Mouse (Mus musculus): ENCODE measurements around the gene Fbxo7. TPM values are rescaled to one million over a fixed set of nuclear protein-coding genes. Genes with fewer than 3 reads are reported as not detected.

Fbxo7 gene
- polyA plus RNA-seq, 1 experiment, result 16.8 TPM

GRCm38 (mm10) chr10:86056297-86056903, 34.6 kb downstream of the Fbxo7 start:
- Histone ChIP-seq H3K27me3 (ENCODE audit: control insufficient read depth, insufficient read depth, low read length) (no peaks in the 10 kb centered on the region), H3K27ac (ENCODE audit: insufficient read depth, low read depth, low read length) (no peak overlapping the region), H3K4me3 (ENCODE audit: low read depth, low read length) (no peak overlapping the region), H3K36me3 (ENCODE audit: control insufficient read depth, insufficient read depth, low read length) (peaks cover 2% of the 10 kb centered on the region), H3K4me1 (ENCODE audit: control insufficient read depth, insufficient read depth, insufficient read length, low read length) (peaks cover 2% of the 10 kb centered on the region; the same call in 1 of the 2 replicates)
- 86% methylated on average over 8 of the region's 8 CpGs for WGBS
- TF ChIP-seq POLR2A (IDR thresholded peaks at IDR 0.05; ENCODE audit: low read depth, low read length) (no peak), CTCF (IDR thresholded peaks at IDR 0.05; ENCODE audit: extremely low read depth, insufficient read length, insufficient replicate concordance, low read depth, low read length) (no peak)

- H3K36me3 ChIP-seq (ENCODE audit: control insufficient read depth, insufficient read depth, low read length), result no peaks in the 10 kb centered on the region
- H3K27ac ChIP-seq (ENCODE audit: insufficient read depth, low read depth, low read length), result no peak overlapping the region
- no peak overlapping the region for H3K4me3 ChIP-seq (ENCODE audit: low read depth, low read length)
- WGBS, result 90% methylated on average over 11 of the region's 11 CpGs
- no peaks in the 10 kb centered on the region for H3K27me3 ChIP-seq (ENCODE audit: control insufficient read depth, insufficient read depth, low read length)
- TF ChIP-seq POLR2A (IDR thresholded peaks at IDR 0.05; ENCODE audit: low read depth, low read length), result no peak
- peaks cover 2% of the 10 kb centered on the region; the same call in 1 of the 2 replicates for H3K4me1 ChIP-seq (ENCODE audit: control insufficient read depth, insufficient read depth, insufficient read length, low read length)
Measured at GRCm38 (mm10) chr10:86057286-86057685, 35.5 kb downstream of the Fbxo7 start.

DNA sequence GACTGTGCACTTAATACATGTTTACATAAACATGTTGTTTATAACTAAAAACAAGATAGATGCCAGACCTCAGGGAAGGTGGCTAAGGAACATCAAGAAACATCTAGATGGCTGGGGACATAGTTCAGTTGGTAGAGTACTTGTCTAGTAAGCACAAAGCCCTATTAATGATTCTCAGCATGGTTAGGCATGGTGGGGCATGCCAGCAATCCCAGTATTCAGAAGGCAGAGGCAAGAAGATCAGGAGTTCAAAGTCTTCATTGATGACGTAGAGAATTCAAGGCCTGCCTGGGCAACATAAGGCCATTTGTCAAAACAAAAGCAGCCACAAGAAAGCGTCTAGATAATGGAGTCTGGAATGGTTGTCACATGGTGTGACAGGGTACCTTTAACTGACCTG, 35.9 kb downstream of the Fbxo7 start:
- Histone ChIP-seq H3K4me1 (ENCODE audit: control insufficient read depth, insufficient read depth, insufficient read length, low read length) (peaks cover 2% of the 10 kb centered on the region; the same call in 1 of the 2 replicates), H3K27ac (ENCODE audit: insufficient read depth, low read depth, low read length) (no peak overlapping the region), H3K36me3 (ENCODE audit: control insufficient read depth, insufficient read depth, low read length) (no peaks in the 10 kb centered on the region), H3K4me3 (ENCODE audit: low read depth, low read length) (no peak overlapping the region), H3K27me3 (ENCODE audit: control insufficient read depth, insufficient read depth, low read length) (no peaks in the 10 kb centered on the region)
- TF ChIP-seq CTCF (IDR thresholded peaks at IDR 0.05; ENCODE audit: extremely low read depth, insufficient read length, insufficient replicate concordance, low read depth, low read length), result no peak
- no peak for TF ChIP-seq POLR2A (IDR thresholded peaks at IDR 0.05; ENCODE audit: low read depth, low read length)
- WGBS, result 45% methylated on average over 2 of the region's 2 CpGs

DNA sequence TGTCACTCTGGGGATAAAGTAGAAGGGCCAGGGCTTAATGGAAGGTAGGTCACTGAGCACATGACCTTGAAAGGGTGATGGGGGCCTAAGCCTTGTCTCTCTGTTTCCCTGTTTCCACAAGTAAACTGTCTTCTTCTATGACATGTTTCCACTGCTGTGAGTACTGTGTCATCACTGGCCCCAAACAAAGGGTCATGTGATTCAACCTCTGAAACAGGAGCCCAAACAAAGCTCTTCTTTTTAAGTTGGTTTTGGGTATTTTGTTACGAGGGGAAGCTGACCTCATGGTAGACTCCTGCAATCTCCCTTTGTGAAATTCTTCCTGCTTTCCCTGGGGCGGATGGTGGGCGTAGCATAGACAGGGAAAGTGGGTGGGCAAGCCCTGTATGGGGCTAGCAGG, 38.5 kb downstream of the Fbxo7 start:
- TF ChIP-seq POLR2A (IDR thresholded peaks at IDR 0.05; ENCODE audit: low read depth, low read length) (no peak), CTCF (IDR thresholded peaks at IDR 0.05; ENCODE audit: extremely low read depth, insufficient read length, insufficient replicate concordance, low read depth, low read length) (no peak)
- Histone ChIP-seq H3K27ac (ENCODE audit: insufficient read depth, low read depth, low read length) (no peak overlapping the region), H3K4me1 (ENCODE audit: control insufficient read depth, insufficient read depth, insufficient read length, low read length) (peaks cover 2% of the 10 kb centered on the region; the same call in 1 of the 2 replicates), H3K27me3 (ENCODE audit: control insufficient read depth, insufficient read depth, low read length) (no peaks in the 10 kb centered on the region), H3K4me3 (ENCODE audit: low read depth, low read length) (no peak overlapping the region), H3K36me3 (ENCODE audit: control insufficient read depth, insufficient read depth, low read length) (no peaks in the 10 kb centered on the region)
- WGBS, result 82% methylated on average over 3 of the region's 3 CpGs

- no peaks in the 10 kb centered on the region for H3K36me3 ChIP-seq (ENCODE audit: control insufficient read depth, insufficient read depth, low read length)
- no peak overlapping the region for H3K4me3 ChIP-seq (ENCODE audit: low read depth, low read length)
- 47% methylated on average over 5 of the region's 5 CpGs for WGBS
- no peaks in the 10 kb centered on the region for H3K27me3 ChIP-seq (ENCODE audit: control insufficient read depth, insufficient read depth, low read length)
- H3K4me1 ChIP-seq (ENCODE audit: control insufficient read depth, insufficient read depth, insufficient read length, low read length), result peaks cover under 1% of the 10 kb centered on the region; the same call in 1 of the 2 replicates
- H3K27ac ChIP-seq (ENCODE audit: insufficient read depth, low read depth, low read length), result no peak overlapping the region
- TF ChIP-seq POLR2A (IDR thresholded peaks at IDR 0.05; ENCODE audit: low read depth, low read length), result no peak
- no peak for TF ChIP-seq CTCF (IDR thresholded peaks at IDR 0.05; ENCODE audit: extremely low read depth, insufficient read length, insufficient replicate concordance, low read depth, low read length)
Measured at GRCm38 (mm10) chr10:86062261-86063017, 40.7 kb downstream of the Fbxo7 start.

DNA sequence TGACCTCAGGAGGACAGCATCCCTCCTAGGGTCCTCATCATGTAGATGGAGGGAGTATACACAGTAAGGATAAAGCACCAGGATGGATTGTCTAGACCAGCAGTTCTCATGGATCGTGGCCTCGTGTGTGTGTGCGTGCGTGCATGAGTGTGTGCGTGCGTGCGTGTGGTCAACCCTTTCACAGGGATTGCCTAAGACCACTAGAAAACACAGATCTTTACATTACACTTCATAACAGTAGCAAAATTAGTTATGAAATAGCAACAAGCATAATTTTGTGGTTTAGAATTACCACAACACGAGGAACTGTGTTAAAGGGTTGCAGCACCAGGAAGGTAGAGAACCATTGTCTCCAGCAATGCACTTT, 41.2 kb downstream of the Fbxo7 start:
- no peak for TF ChIP-seq POLR2A (IDR thresholded peaks at IDR 0.05; ENCODE audit: low read depth, low read length)
- TF ChIP-seq CTCF (IDR thresholded peaks at IDR 0.05; ENCODE audit: extremely low read depth, insufficient read length, insufficient replicate concordance, low read depth, low read length), result no peak
- Histone ChIP-seq H3K36me3 (ENCODE audit: control insufficient read depth, insufficient read depth, low read length) (no peaks in the 10 kb centered on the region), H3K27ac (ENCODE audit: insufficient read depth, low read depth, low read length) (no peak overlapping the region), H3K27me3 (ENCODE audit: control insufficient read depth, insufficient read depth, low read length) (no peaks in the 10 kb centered on the region), H3K4me3 (ENCODE audit: low read depth, low read length) (no peak overlapping the region), H3K4me1 (ENCODE audit: control insufficient read depth, insufficient read depth, insufficient read length, low read length) (no peaks in the 10 kb centered on the region; the same call in 1 of the 2 replicates)
- WGBS, result 84% methylated on average over 8 of the region's 8 CpGs

- no peaks in the 10 kb centered on the region for H3K36me3 ChIP-seq (ENCODE audit: control insufficient read depth, insufficient read depth, low read length)
- no peaks in the 10 kb centered on the region for H3K27me3 ChIP-seq (ENCODE audit: control insufficient read depth, insufficient read depth, low read length)
- no peak overlapping the region for H3K27ac ChIP-seq (ENCODE audit: insufficient read depth, low read depth, low read length)
- H3K4me1 ChIP-seq (ENCODE audit: control insufficient read depth, insufficient read depth, insufficient read length, low read length), result peaks cover 2% of the 10 kb centered on the region; the same call in 1 of the 2 replicates
- WGBS, result 10% methylated on average over 4 of the region's 4 CpGs
- TF ChIP-seq POLR2A (IDR thresholded peaks at IDR 0.05; ENCODE audit: low read depth, low read length) (no peak), CTCF (IDR thresholded peaks at IDR 0.05; ENCODE audit: extremely low read depth, insufficient read length, insufficient replicate concordance, low read depth, low read length) (peak; percentile 93)
- no peak overlapping the region for H3K4me3 ChIP-seq (ENCODE audit: low read depth, low read length)
Measured at GRCm38 (mm10) chr10:86064937-86065336, 43.2 kb downstream of the Fbxo7 start.

Data from small intestine, adult 2 months (tissue).